Mouse (Mus musculus) ES-CJ7 (cell line): ENCODE data around the gene Klf7.
A peak's percentile ranks its signal among the peaks of the same experiment; 100 is the strongest.

ENCODE experiments used
- DNase-seq: peaks from one replicate; pipeline ENCODE4 v3.0.0; 2011; ENCODE audit warnings: low read depth, low spot score

Klf7 gene

GRCm38 (mm10) chr1:64032502-64033231 lies 89.4 kb downstream of the Klf7 start:
- DNase-seq, result no peak

DNA sequence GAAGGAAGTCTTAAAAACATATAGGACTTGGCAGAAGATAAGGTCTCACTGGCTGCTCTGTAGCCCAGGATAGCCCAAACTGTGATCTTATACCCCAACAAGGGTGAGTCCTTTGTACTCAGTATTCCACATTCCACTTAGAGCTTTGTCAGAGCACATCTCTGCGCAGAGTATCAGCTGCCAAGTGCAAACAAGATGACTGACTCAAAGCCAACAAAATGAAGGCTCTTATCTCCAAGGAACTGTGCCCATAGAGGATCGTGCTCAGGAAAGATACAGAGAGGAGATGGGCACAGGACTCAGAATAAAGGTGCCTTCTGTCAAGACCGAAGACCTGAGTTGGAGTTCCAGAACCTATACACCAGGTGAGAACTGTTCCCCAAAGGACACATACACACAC lies 100.1 kb downstream of the Klf7 start:
- DNase-seq, result no peak

DNA sequence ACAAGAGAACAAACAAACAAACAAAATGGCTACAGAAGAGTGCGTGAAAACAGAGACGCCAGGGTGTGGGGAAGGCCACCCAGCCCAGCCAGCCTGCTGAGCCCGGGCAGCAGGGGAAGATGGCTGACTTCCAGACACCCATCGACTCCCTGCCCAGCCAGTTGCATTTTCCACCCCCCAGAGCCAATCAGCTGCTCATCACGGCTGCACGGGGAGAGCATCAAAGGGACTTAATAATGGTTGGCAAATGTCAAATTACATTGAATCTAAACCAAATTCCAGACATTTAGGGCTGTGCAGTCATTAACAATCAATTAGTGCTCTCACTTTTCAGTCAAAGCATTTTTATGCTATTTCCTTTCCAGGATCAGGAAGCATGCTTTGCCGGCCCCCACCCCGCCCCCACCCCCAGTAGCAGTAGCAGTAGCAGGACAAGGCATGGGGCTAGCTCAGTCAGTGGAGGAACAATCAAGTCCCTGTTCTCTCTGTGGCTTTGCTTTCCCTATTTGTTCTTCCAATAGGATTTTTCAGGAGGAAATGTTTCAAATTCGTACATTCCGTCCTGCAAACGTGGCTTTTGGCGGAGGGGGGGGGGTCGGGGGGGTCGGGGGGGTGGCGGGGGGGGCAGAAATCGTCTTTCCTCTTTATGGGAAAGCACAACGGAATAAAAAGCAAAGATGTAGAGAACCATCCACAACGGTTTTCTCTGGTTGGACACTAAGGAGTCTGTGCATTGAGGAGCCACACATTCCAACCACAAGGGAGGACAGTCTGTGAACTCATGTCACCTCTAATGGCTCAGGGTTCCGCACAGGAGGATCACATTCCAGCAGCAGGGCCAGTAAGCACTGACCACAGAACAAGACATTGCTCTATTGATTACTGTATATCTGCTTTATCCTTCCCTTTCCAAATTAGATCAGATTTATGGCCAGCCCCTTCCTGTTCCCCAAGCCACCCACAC lies 101.1 kb downstream of the Klf7 start:
- no peak for DNase-seq

DNA sequence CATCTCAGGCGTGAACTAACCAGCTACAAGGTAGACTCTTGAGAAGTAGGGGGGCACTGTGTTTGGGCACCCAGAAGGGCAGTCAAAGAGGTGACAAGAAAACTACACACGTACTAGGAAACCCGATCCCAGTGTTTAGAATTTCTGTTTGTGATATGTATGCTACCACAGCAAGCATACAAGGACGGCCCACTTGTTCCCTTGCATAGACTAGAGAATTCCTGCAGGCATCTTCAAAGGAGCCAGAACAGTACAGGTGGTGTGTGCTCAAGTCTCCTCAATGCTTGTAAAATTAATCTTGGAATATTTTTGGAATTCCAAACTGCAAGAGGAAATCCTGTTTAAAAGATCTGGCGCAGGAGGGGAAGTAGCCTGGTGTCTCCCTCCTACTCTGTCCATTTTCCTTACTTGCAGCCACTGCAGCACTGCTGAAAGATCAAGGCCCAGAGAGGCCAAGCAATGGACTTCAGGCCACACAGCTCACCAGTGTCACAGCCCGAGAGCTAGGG lies 102.9 kb downstream of the Klf7 start:
- no peak for DNase-seq

GRCm38 (mm10) chr1:64018466-64019077 lies 103.5 kb downstream of the Klf7 start:
- no peak for DNase-seq

GRCm38 (mm10) chr1:64014091-64014490 lies 108.0 kb downstream of the Klf7 start:
- DNase-seq, result no peak

DNA sequence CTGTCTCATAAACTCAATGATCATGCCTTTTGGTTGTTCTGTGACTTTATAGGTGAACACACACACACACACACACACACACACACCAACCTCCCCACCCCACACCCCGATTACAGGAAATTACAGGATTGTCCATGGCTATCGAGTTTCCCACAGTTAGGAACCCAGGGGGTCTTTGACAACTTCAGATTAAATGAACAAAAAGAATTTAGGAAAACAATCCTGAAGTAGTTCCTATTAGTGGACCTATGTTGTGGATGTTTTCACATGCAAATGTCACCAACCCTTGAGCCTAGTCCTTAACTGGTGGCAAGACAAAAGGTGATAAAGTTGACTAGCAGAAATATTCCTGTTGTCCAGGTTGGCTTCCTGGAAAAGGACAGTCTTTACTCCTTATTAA lies 113.1 kb downstream of the Klf7 start:
- DNase-seq, result peak; percentile 62

DNA sequence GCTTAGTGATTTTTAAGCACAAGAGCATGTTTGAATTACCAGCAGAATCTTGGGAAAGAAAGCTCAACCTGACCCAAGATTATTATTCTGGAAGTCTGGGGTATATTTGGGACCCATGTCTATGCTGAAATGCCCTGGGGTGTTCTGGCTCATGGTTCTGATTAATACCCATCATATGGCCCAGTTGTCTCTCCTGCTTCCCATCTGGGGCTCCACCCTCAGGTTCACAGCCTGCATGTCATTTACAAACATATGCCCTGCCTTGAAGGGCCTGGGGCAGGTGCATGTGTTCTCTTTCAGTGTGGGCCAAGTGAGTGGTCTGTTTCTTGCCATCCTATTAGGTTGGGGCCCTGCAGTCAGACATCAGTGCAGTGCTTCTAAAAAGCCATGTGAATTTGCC lies 114.1 kb downstream of the Klf7 start:
- DNase-seq, result no peak

DNA sequence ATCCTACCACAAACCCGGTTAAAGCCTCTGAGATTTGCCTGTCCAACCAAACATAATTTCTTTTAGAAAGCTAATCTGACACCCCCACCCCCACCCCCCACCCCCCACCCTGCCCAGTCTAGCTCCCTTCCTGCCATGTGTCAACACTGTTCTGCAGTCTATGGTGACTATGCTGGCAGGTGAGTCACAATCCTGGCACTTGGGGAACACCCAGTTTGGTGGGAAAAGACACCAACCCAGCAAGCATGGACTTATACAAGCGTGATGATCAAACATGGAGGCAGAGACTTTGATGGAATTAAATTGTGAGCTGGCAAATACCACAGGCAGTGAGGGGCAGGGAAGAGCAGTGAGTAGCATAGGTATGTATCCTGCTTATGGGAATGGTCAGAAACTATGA lies 116.9 kb downstream of the Klf7 start:
- no peak for DNase-seq

DNA sequence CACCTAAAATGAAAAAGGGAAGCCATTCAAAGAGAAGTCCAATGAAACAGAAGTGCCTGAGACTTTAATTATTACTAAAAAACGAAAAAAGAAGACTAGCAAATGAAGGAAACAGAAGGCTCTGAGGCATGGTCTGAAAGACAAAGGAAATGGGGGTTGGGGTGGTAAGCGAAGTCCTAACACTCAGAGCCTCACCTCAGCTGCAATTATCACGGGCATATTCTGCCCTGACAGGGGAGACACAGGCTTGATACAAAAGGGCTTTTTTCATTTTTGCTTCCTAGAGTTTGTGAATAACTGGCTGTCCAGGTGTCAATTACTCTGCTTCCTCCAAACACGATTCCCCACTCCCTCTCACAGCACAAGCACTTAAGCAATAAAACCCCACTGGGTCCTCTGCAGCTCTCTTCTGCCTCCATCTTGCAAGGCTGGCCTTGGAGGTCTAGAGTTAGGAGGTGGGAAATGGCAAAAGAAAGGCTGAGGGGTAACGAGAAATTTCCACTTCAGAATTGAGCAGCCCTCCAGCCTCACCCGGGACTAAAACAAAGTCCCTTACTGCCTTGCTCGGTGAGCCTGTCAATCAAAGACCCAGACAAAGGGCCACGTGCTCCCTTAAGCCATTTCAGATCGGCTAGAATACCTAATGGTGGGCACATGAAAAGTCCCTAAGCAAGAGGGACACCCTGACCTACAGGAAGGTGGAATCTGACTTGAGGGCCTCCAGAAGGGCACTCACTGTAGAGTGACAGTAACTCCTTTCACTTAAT lies 118.4 kb downstream of the Klf7 start:
- no peak for DNase-seq

DNA sequence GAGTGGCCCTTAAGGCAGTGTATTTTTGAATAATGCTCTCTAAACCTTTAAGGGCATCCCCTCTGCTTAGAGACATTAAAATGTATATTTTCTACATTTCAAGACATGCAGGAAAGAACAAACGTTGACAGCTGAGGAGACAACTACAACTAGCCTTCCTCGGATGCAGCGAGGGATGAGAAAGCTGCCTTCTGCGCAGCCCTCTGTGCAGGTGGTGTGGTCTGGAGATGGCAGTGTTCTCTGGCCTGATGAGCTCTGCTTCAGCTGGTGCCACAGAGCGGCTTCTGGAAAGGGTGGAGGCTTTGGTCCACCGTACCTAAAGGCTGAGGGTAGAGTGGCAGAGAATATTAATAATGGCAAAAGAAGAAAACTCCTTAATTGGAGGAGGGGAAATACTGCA lies 120.0 kb downstream of the Klf7 start:
- DNase-seq, result no peak

DNA sequence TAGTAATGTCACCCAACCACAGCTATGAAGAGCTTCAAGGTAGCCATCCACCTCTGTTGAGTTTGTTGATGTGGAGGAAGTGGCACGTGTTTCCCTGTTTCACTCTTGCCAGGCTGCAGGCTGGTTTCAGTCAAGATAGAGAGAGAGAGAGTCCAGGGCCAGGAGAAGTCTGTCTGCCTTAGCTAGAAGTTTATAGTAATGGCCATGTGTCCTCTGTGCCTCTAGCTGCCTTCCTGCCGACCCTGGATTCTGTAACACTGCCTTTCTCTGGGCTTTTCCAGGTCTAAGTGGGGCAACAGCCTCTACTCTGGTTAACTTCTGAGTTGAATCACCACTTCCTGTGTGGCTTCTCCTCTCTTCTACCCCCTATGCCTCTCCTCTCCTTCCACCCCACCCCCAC lies 121.5 kb downstream of the Klf7 start:
- DNase-seq, result no peak

DNA sequence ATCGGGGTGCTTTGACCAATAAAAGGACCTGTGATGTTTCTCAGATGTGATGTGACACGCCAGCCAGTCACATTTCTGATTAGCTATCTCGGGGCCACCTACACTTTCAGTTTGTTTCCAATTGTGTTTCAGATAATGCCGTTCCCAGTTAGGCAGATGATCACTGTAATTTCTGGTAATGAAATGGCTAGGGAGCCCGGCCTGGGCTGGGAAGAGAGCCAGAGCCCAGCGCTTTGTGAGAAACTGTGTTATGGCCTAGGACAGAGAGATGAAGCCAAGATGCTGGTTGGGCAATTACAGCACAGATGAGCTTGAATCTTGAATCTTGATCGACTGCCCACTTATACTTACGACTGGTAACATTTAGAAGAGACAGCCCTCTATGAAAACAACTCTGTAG lies 122.6 kb downstream of the Klf7 start:
- no peak for DNase-seq

GRCm38 (mm10) chr1:63998901-63999300 lies 123.2 kb downstream of the Klf7 start:
- no peak for DNase-seq

DNA sequence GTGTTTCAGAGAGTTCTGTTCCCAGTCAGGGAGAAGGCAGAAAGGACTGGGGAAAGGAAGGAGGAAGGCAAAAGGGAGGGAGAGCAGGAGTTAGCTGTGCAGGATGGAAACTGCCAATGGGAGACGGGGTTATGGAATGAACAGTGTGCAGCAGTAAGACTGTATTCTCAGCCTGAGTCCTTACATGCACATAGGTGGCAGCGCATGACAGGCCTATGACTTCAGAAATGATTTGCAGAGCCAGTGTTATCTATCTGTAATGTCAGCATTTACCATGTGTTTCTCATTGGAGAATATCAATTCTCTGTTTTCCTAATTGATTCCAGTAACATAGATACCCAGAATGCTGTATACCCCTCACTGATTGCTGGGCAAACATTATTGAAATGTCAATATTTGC lies 123.9 kb downstream of the Klf7 start:
- no peak for DNase-seq

GRCm38 (mm10) chr1:63995828-63996227 lies 126.3 kb downstream of the Klf7 start:
- no peak for DNase-seq

- no peak for DNase-seq
These were observed 127.0 kb downstream of the Klf7 start for GRCm38 (mm10) chr1:63995137-63995492.

GRCm38 (mm10) chr1:63994248-63995136 lies 127.6 kb downstream of the Klf7 start:
- DNase-seq, result no peak

DNA sequence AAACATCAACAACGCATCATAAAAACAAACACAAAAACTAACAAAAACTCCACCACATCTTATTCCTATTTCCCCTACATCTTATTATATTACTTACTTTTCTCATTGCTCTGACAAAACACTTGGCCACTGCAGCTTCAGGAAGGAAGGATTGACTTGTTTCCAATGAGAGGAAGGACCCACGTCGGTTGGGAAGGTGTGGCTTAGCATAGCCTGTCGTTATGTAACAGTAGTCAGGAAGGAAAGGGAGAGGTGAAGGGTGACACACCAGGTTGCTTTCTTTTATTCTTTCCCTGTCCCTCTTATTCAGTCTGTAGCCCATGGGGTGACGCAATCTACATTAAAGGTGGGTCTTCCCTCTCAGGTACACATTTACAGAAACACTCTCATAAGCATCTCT lies 129.6 kb downstream of the Klf7 start:
- no peak for DNase-seq

- no peak for DNase-seq
These were observed 131.7 kb downstream of the Klf7 start for GRCm38 (mm10) chr1:63990416-63990815.

GRCm38 (mm10) chr1:63980733-63981132 lies 141.3 kb downstream of the Klf7 start:
- no peak for DNase-seq
